Mouse (Mus musculus): ENCODE measurements around the gene Pax8.

The Pax8 gene

GRCm38 (mm10) chr2:24475420-24475819 lies at the start of gene Pax8:
Gene Pax8 (minus strand): TSS chr2:24475599.
- in situ Hi-C loops (cut with MboI; ENCODE audit: unreplicated experiment in 2 of 2) = no loop called here

- in situ Hi-C loops (cut with MboI; ENCODE audit: unreplicated experiment in 2 of 2) = no loop called here
These were observed 46.2 kb upstream of the Pax8 start for GRCm38 (mm10) chr2:24521430-24522226.

GRCm38 (mm10) chr2:24520576-24521272 lies 45.3 kb upstream of the Pax8 start:
- in situ Hi-C loops (cut with MboI; ENCODE audit: unreplicated experiment in 2 of 2) = no loop called here

- in situ Hi-C loops (cut with MboI; ENCODE audit: unreplicated experiment in 2 of 2) = no loop called here
These were observed 41.5 kb upstream of the Pax8 start for GRCm38 (mm10) chr2:24516946-24517345.

- in situ Hi-C loops (cut with MboI; ENCODE audit: unreplicated experiment in 2 of 2) = no loop called here
These were observed 32.0 kb upstream of the Pax8 start for GRCm38 (mm10) chr2:24507359-24507758.

GRCm38 (mm10) chr2:24502963-24503471 lies 27.6 kb upstream of the Pax8 start:
- in situ Hi-C loops (cut with MboI; ENCODE audit: unreplicated experiment in 2 of 2) = no loop called here

GRCm38 (mm10) chr2:24500921-24501320 lies 25.5 kb upstream of the Pax8 start:
- in situ Hi-C loops (cut with MboI; ENCODE audit: unreplicated experiment in 2 of 2) = no loop called here

- in situ Hi-C loops (cut with MboI; ENCODE audit: unreplicated experiment in 2 of 2) = no loop called here
These were observed 15.2 kb upstream of the Pax8 start for GRCm38 (mm10) chr2:24490564-24490963.

- in situ Hi-C loops (cut with MboI; ENCODE audit: unreplicated experiment in 2 of 2) = no loop called here
These were observed 13.3 kb upstream of the Pax8 start for GRCm38 (mm10) chr2:24488660-24489059.

GRCm38 (mm10) chr2:24487056-24487825 lies 11.8 kb upstream of the Pax8 start:
- in situ Hi-C loops (cut with MboI; ENCODE audit: unreplicated experiment in 2 of 2) = no loop called here

- in situ Hi-C loops (cut with MboI; ENCODE audit: unreplicated experiment in 2 of 2) = no loop called here
These were observed 10.0 kb upstream of the Pax8 start for GRCm38 (mm10) chr2:24485398-24485797.

GRCm38 (mm10) chr2:24479906-24480305 lies 4.5 kb upstream of the Pax8 start:
- in situ Hi-C loops (cut with MboI; ENCODE audit: unreplicated experiment in 2 of 2) = no loop called here

GRCm38 (mm10) chr2:24479151-24479550 lies 3.8 kb upstream of the Pax8 start:
- in situ Hi-C loops (cut with MboI; ENCODE audit: unreplicated experiment in 2 of 2) = no loop called here

- in situ Hi-C loops (cut with MboI; ENCODE audit: unreplicated experiment in 2 of 2) = no loop called here
These were observed 3.2 kb upstream of the Pax8 start for GRCm38 (mm10) chr2:24478611-24479010.

GRCm38 (mm10) chr2:24474514-24475378 lies 653 bp downstream of the Pax8 start:
- in situ Hi-C loops (cut with MboI; ENCODE audit: unreplicated experiment in 2 of 2) = no loop called here

- in situ Hi-C loops (cut with MboI; ENCODE audit: unreplicated experiment in 2 of 2) = no loop called here
These were observed 1.5 kb downstream of the Pax8 start for GRCm38 (mm10) chr2:24473641-24474511.

GRCm38 (mm10) chr2:24472677-24473076 lies 2.7 kb downstream of the Pax8 start:
- in situ Hi-C loops (cut with MboI; ENCODE audit: unreplicated experiment in 2 of 2) = no loop called here

GRCm38 (mm10) chr2:24472111-24472510 lies 3.3 kb downstream of the Pax8 start:
- in situ Hi-C loops (cut with MboI; ENCODE audit: unreplicated experiment in 2 of 2) = no loop called here

GRCm38 (mm10) chr2:24469102-24469501 lies 6.3 kb downstream of the Pax8 start:
- in situ Hi-C loops (cut with MboI; ENCODE audit: unreplicated experiment in 2 of 2) = no loop called here

All from v-Abl transformed pro-B cells (cell line).